Mouse (Mus musculus) C2C12 (cell line): ENCODE data around the gene Stxbp5l. TPM values are rescaled to one million over a fixed set of nuclear protein-coding genes. Genes with fewer than 3 reads are reported as not detected.

Source experiments
- H3K27me3 ChIP-seq: one replicate; pipeline ENCODE4 v1.6.1; 2011; ENCODE audit not compliant: control insufficient read depth, insufficient read depth, insufficient read length
- H3K36me3 ChIP-seq: one replicate; pipeline ENCODE4 v1.6.1; 2011; ENCODE audit not compliant: control insufficient read depth, insufficient read depth
- H3K4me3 ChIP-seq: one replicate; pipeline ENCODE4 v1.5.1; 2011; ENCODE audit warnings: mild to moderate bottlenecking, control low read depth; ENCODE audit not compliant: poor library complexity, insufficient read depth, severe bottlenecking
- H3K79me2 ChIP-seq: one replicate; pipeline ENCODE4 v1.6.1; 2011; ENCODE audit not compliant: control insufficient read depth, insufficient read depth
- H3K79me3 ChIP-seq: one replicate; pipeline ENCODE4 v1.6.1; 2011; ENCODE audit warnings: low read depth, control low read depth
- H3ac ChIP-seq: one replicate; pipeline ENCODE3; 2011; ENCODE audit warnings: low read depth; ENCODE audit not compliant: control insufficient read depth, insufficient read length
- CEBPB ChIP-seq: IDR thresholded peaks from one replicate; pipeline ENCODE4 v1.6.1; 2011; ENCODE audit warnings: low read depth, mild to moderate bottlenecking, control low read depth, moderate library complexity
- CTCF ChIP-seq: IDR thresholded peaks from one replicate; pipeline ENCODE4 v1.5.1; 2011; ENCODE audit not compliant: control insufficient read depth, insufficient read depth, insufficient read length
- FOSL1 ChIP-seq: IDR thresholded peaks from one replicate; pipeline ENCODE4 v1.8.0; 2011; ENCODE audit warnings: mild to moderate bottlenecking, low read length; ENCODE audit not compliant: poor library complexity, insufficient read depth, severe bottlenecking
- MAX ChIP-seq: IDR thresholded peaks from one replicate; pipeline ENCODE4 v1.6.1; 2011; ENCODE audit warnings: mild to moderate bottlenecking, control low read depth
- MYOD1 ChIP-seq: IDR thresholded peaks from one replicate; pipeline ENCODE4 v1.6.1; 2011; ENCODE audit warnings: low read depth; ENCODE audit not compliant: control insufficient read depth, insufficient read length
- MYOG ChIP-seq: IDR thresholded peaks from one replicate; pipeline ENCODE4 v1.6.1; 2011; ENCODE audit not compliant: control insufficient read depth, insufficient read length; ENCODE audit errors: extremely low read depth
- USF1 ChIP-seq: IDR thresholded peaks from one replicate; pipeline ENCODE4 v1.6.1; 2011; ENCODE audit warnings: low read depth, mild to moderate bottlenecking, control low read depth, moderate library complexity
- polyA plus RNA-seq: library from polyadenylated mRNA; unstranded; fragments of >200 nt; fragmentation: generic; extraction: Trizol; gene quantifications from one replicate; pipeline ENCODE4 v1.2.1, GENCODE M21; 2012; ENCODE audit warnings: missing spikeins

Gene Stxbp5l
- polyA plus RNA-seq, 1 experiment = not detected

GRCm38 (mm10) chr16:37338177-37338576 is 46.6 kb downstream of the Stxbp5l start:
- H3K79me2 ChIP-seq = no peaks in the 10 kb centered on the region

GRCm38 (mm10) chr16:37337529-37337928 is 47.2 kb downstream of the Stxbp5l start:
- H3K36me3 ChIP-seq = no peaks in the 10 kb centered on the region
- no peaks in the 10 kb centered on the region for H3K27me3 ChIP-seq
- H3ac ChIP-seq = no peak overlapping the region
- H3K4me3 ChIP-seq = no peak overlapping the region
- H3K79me2 ChIP-seq = no peaks in the 10 kb centered on the region
- no peaks in the 10 kb centered on the region for H3K79me3 ChIP-seq
- TF ChIP-seq CEBPB = no peak
- no peak for TF ChIP-seq MYOD1
- TF ChIP-seq MYOG = no peak
- no peak for TF ChIP-seq FOSL1
- no peak for TF ChIP-seq CTCF
- no peak for TF ChIP-seq MAX
- TF ChIP-seq USF1 = no peak

More at GRCm38 (mm10) chr16:37338177-37338576, 46.6 kb downstream of the Stxbp5l start:
- Histone ChIP-seq H3K27me3 (no peaks in the 10 kb centered on the region), H3K36me3 (no peaks in the 10 kb centered on the region), H3ac (no peak overlapping the region), H3K79me3 (no peaks in the 10 kb centered on the region), H3K4me3 (no peak overlapping the region)
- TF ChIP-seq USF1 = no peak
- no peak for TF ChIP-seq MAX

GRCm38 (mm10) chr16:37304441-37304840 is 80.3 kb downstream of the Stxbp5l start:
- H3K79me2 ChIP-seq = no peaks in the 10 kb centered on the region

GRCm38 (mm10) chr16:37292593-37292992 is 92.2 kb downstream of the Stxbp5l start:
- Histone ChIP-seq H3K79me2 (no peaks in the 10 kb centered on the region), H3K4me3 (no peak overlapping the region), H3K27me3 (no peaks in the 10 kb centered on the region), H3ac (no peak overlapping the region), H3K79me3 (no peaks in the 10 kb centered on the region), H3K36me3 (no peaks in the 10 kb centered on the region)
- no peak for TF ChIP-seq MYOD1
- no peak for TF ChIP-seq MAX
- TF ChIP-seq MYOG = no peak
- no peak for TF ChIP-seq FOSL1
- no peak for TF ChIP-seq CTCF
- no peak for TF ChIP-seq CEBPB

More at GRCm38 (mm10) chr16:37304441-37304840, 80.3 kb downstream of the Stxbp5l start:
- Histone ChIP-seq H3ac (no peak overlapping the region), H3K4me3 (no peak overlapping the region), H3K79me3 (no peaks in the 10 kb centered on the region), H3K27me3 (no peaks in the 10 kb centered on the region), H3K36me3 (no peaks in the 10 kb centered on the region)
- no peak for TF ChIP-seq CTCF
- no peak for TF ChIP-seq MYOD1
- no peak for TF ChIP-seq USF1
- TF ChIP-seq MAX = no peak
- no peak for TF ChIP-seq MYOG
- TF ChIP-seq CEBPB = no peak
- no peak for TF ChIP-seq FOSL1

- Histone ChIP-seq H3K4me3 (no peak overlapping the region), H3K27me3 (no peaks in the 10 kb centered on the region), H3ac (no peak overlapping the region), H3K36me3 (no peaks in the 10 kb centered on the region), H3K79me2 (no peaks in the 10 kb centered on the region), H3K79me3 (no peaks in the 10 kb centered on the region)
- TF ChIP-seq MYOG (no peak), CTCF (no peak), MAX (no peak), FOSL1 (no peak), USF1 (no peak)
These were observed 104.6 kb downstream of the Stxbp5l start for GRCm38 (mm10) chr16:37280206-37280605.

- TF ChIP-seq MYOG = no peak
- TF ChIP-seq USF1 = no peak
- TF ChIP-seq FOSL1 = no peak
- TF ChIP-seq MYOD1 = no peak
- no peak for TF ChIP-seq CEBPB
- no peak for TF ChIP-seq CTCF
- TF ChIP-seq MAX = no peak
- H3K4me3 ChIP-seq = no peak overlapping the region
- no peak overlapping the region for H3ac ChIP-seq
- no peaks in the 10 kb centered on the region for H3K79me3 ChIP-seq
- no peaks in the 10 kb centered on the region for H3K27me3 ChIP-seq
- H3K79me2 ChIP-seq = no peaks in the 10 kb centered on the region
- H3K36me3 ChIP-seq = no peaks in the 10 kb centered on the region
These were observed 111.1 kb downstream of the Stxbp5l start for GRCm38 (mm10) chr16:37273681-37274080.

- H3K4me3 ChIP-seq = no peak overlapping the region
- H3K79me3 ChIP-seq = no peaks in the 10 kb centered on the region
These were observed 123.1 kb downstream of the Stxbp5l start for GRCm38 (mm10) chr16:37261678-37262077.

More at GRCm38 (mm10) chr16:37261678-37262077, 123.1 kb downstream of the Stxbp5l start:
- H3K27me3 ChIP-seq = no peaks in the 10 kb centered on the region
- no peaks in the 10 kb centered on the region for H3K36me3 ChIP-seq
- no peak overlapping the region for H3ac ChIP-seq
- TF ChIP-seq MAX (no peak), MYOD1 (no peak), MYOG (no peak), CEBPB (no peak)
- H3K79me2 ChIP-seq = no peaks in the 10 kb centered on the region
